Mouse (Mus musculus): ENCODE data around the gene Fam161a. TPM values are rescaled to one million over a fixed set of nuclear protein-coding genes. Genes with fewer than 3 reads are reported as not detected.
"Not testable (repeated sequence)": the region's sequence is repeated elsewhere in the genome, so short reads cannot be mapped to it uniquely, and the experiment has no call there.

Fam161a gene
- polyA plus RNA-seq, 1 experiment from 2014 or later: 7.7 TPM

- Histone ChIP-seq H3K4me2 (replicated peaks) (peak overlapping the region; percentile 65), H3K27ac (peak overlapping the region; percentile 84), H3K4me3 (peak overlapping the region; percentile 69), H3K27me3 (no peaks in the 10 kb centered on the region), H3K36me3 (no peaks in the 10 kb centered on the region), H3K9me3 (replicated peaks) (no peaks in the 10 kb centered on the region), H3K9ac (peak overlapping the region; percentile 78), H3K4me1 (0 out of 2 replicates have a peak, but pooled peaks cover 2% of the 10 kb centered on the region)
- ATAC-seq (ENCODE audit: low FRiP score): peak; percentile 2; the same call in 1 of the 2 replicates
- WGBS: 13% methylated on average over 10 of the region's 10 CpGs
Measured at GRCm38 (mm10) chr11:23068201-23068600, 60.9 kb downstream of the Fam161a start.

DNA sequence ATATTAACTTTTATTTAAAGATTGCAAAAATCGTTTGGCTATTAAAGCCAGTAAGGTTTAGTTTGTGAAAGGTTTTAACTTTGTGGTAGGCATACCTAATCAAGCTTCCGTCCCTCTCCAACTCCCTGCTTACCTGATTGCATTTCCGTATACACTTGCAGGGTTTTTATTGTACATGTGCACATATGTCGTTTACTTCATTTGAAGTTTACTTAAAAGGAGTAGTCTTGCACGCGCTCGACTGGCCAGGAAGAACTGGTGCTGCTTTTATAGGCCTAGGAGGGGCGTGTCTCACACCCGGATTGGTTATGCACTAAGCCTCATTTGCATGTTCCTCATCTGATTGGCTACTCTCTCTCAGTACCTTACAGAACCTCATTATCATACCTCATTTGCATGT is 61.7 kb downstream of the Fam161a start:
- not testable (repeated sequence) for H3K4me1 ChIP-seq; ATAC-seq (ENCODE audit: low FRiP score); H3K36me3 ChIP-seq; H3K27ac ChIP-seq; H3K9me3 ChIP-seq (replicated peaks); H3K4me2 ChIP-seq (replicated peaks); H3K9ac ChIP-seq; H3K27me3 ChIP-seq; H3K4me3 ChIP-seq
- WGBS: 93% methylated on average over 9 of the region's 9 CpGs

DNA sequence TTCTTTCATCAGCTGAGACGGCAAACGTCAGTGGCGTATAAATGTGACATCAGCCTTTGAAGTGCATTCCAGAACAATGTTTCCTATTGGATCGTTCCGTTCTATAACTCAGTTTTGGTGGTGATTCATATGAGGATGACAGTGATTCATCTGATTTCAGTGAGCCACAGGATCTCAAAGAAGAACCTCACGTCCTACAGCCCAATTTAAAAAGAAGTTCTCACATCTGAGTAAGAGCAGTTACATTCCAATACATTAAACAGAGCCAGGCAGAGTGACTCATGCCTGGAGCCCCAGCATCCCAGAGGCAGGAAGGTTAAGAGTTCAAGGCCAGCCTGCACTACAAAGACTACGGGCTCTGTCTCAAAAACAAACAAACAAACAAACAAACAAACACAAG is 67.5 kb downstream of the Fam161a start:
- H3K27ac ChIP-seq: no peak overlapping the region
- WGBS: 80% methylated on average over 7 of the region's 7 CpGs
- H3K27me3 ChIP-seq: no peaks in the 10 kb centered on the region
- no peaks in the 10 kb centered on the region for H3K4me1 ChIP-seq
- H3K9me3 ChIP-seq (replicated peaks): no peaks in the 10 kb centered on the region
- no peak for ATAC-seq (ENCODE audit: low FRiP score)
- no peaks in the 10 kb centered on the region for H3K36me3 ChIP-seq
- no peak overlapping the region for H3K4me2 ChIP-seq (replicated peaks)
- H3K9ac ChIP-seq: no peak overlapping the region
- no peak overlapping the region for H3K4me3 ChIP-seq

DNA sequence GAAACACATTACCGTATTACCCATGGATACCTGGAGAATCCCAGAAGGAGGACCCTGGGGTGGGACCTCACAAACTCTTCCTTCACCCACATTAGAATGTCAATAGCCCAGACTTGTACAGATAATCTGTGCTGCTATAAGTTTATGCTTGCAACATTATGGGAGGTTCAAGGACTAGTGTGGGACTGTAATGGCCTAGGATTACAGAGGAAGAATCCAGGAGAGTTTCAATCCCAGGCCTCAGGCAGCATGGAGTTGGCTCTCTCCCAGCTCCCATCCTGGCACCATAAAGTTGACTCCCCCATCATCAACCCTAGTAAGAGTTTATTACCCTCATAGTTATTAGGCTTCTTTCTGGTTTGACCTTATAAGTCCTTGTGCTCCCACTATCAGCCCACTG is 71.2 kb downstream of the Fam161a start:
- Histone ChIP-seq H3K27me3 (no peaks in the 10 kb centered on the region), H3K9me3 (replicated peaks) (no peaks in the 10 kb centered on the region), H3K27ac (no peak overlapping the region), H3K36me3 (no peaks in the 10 kb centered on the region), H3K9ac (no peak overlapping the region), H3K4me3 (no peak overlapping the region), H3K4me1 (no peaks in the 10 kb centered on the region), H3K4me2 (replicated peaks) (no peak overlapping the region)
- WGBS: 90% methylated on average over 1 of the region's 1 CpGs
- ATAC-seq (ENCODE audit: low FRiP score): no peak

Other genes starting within 250 kb of the Fam161a start
- 3.4 and 4.7 TPM in 2 replicates for gene B3gnt2, start 146.6 kb upstream of the Fam161a start, polyA plus RNA-seq (2016; fragmentation: Nextera tagmentation; extraction: Ambion mirVana)
- 5.2 and 7.5 TPM in 2 replicates for gene Zrsr1, start 35.5 kb upstream of the Fam161a start, polyA plus RNA-seq (2016; fragmentation: Nextera tagmentation; extraction: Ambion mirVana)
- 5.7 TPM in 2 replicates for gene Gm28048, start 25.4 kb upstream of the Fam161a start, polyA plus RNA-seq (2016; fragmentation: Nextera tagmentation; extraction: Ambion mirVana)
- gene Commd1, start 25.1 kb upstream of the Fam161a start, polyA plus RNA-seq (2016; fragmentation: Nextera tagmentation; extraction: Ambion mirVana): 309 and 314 TPM in 2 replicates
- 326 and 341 TPM in 2 replicates for gene Cct4, start 17.0 kb upstream of the Fam161a start, polyA plus RNA-seq (2016; fragmentation: Nextera tagmentation; extraction: Ambion mirVana)
- gene Xpo1, start 248.5 kb downstream of the Fam161a start, polyA plus RNA-seq (2016; fragmentation: Nextera tagmentation; extraction: Ambion mirVana): 149 and 159 TPM in 2 replicates

Data from hindbrain, embryonic 12.5 days (tissue).